Mouse (Mus musculus) heart, embryonic 16.5 days (tissue): Measurements from ENCODE around the gene AA467197. TPM values are rescaled to one million over a fixed set of nuclear protein-coding genes. Genes with fewer than 3 reads are reported as not detected.

Experiments
- ATAC-seq: fragments of 200-750 bp; cut with Nextera tagmentation; replicated peaks from 2 replicates; pipeline ENCODE4 v1.8.0; 2017; ENCODE audit warnings: moderate number of reproducible peaks; ENCODE audit not compliant: insufficient read depth, low FRiP score; ENCODE audit errors: extremely low read depth
- H3K27ac ChIP-seq: fragments of 300-500 bp; sonication (generic); 2 replicates; pipeline ENCODE4 v1.5.1; 2014; ENCODE audit warnings: mild to moderate bottlenecking, low read length, control low read depth, moderate library complexity
- H3K27me3 ChIP-seq: fragments of 300-500 bp; sonication (generic); 2 replicates; pipeline ENCODE4 v1.6.1; 2014; ENCODE audit warnings: low read length, mixed read lengths; ENCODE audit not compliant: control insufficient read depth, insufficient read depth
- H3K36me3 ChIP-seq: fragments of 300-500 bp; sonication (generic); 2 replicates; pipeline ENCODE4 v1.6.1; 2014; ENCODE audit not compliant: control insufficient read depth, insufficient read depth
- H3K4me1 ChIP-seq: fragments of 300-500 bp; sonication (generic); 2 replicates; pipeline ENCODE4 v1.6.1; 2014; ENCODE audit warnings: low read length, mixed read lengths; ENCODE audit not compliant: control insufficient read depth, insufficient read depth
- H3K4me2 ChIP-seq: fragments of 300-500 bp; sonication (generic); 2 replicates; pipeline ENCODE4 v1.6.1; 2014; ENCODE audit warnings: low read depth, mild to moderate bottlenecking, control low read depth, low read length
- H3K4me3 ChIP-seq: fragments of 300-500 bp; sonication (generic); 2 replicates; pipeline ENCODE4 v1.5.1; 2014; ENCODE audit warnings: mild to moderate bottlenecking, control low read depth, low read length
- H3K9ac ChIP-seq: fragments of 300-500 bp; sonication (generic); 2 replicates; pipeline ENCODE4 v1.6.1; 2014; ENCODE audit warnings: low read length, control low read depth
- H3K9me3 ChIP-seq: fragments of 300-500 bp; sonication (generic); replicated peaks from 2 replicates; pipeline ENCODE4 v1.6.1; 2016; ENCODE audit warnings: low read length; ENCODE audit not compliant: control insufficient read depth
- WGBS: fragments of 180-500 bp; shearing (Covaris S2); extraction: QIAGEN DNeasy Blood & Tissue Kit; methylation state at CpG from one replicate; pipeline ENCODE4 v1.1.7; 2014; 5-methylcytosine and 5-hydroxymethylcytosine counted together
- polyA plus RNA-seq: library from polyadenylated mRNA; unstranded; fragments of >200 nt; fragmentation: Nextera tagmentation; extraction: Ambion mirVana; gene quantifications from 2 replicates; pipeline ENCODE4 v1.2.1, GENCODE M21; 2015

Gene AA467197
- polyA plus RNA-seq, 1 experiment from 2014 or later, result 4.4 TPM

- no peak for ATAC-seq
- H3K27me3 ChIP-seq, result no peaks in the 10 kb centered on the region
- H3K9ac ChIP-seq, result no peak overlapping the region
- 77% methylated on average over 11 of the region's 11 CpGs for WGBS
- no peak overlapping the region for H3K27ac ChIP-seq
- H3K4me3 ChIP-seq, result no peak overlapping the region
- H3K4me1 ChIP-seq, result no peaks in the 10 kb centered on the region
- no peaks in the 10 kb centered on the region for H3K36me3 ChIP-seq
- no peaks in the 10 kb centered on the region for H3K9me3 ChIP-seq
- H3K4me2 ChIP-seq, result no peak overlapping the region
These were observed 21.1 kb downstream of the AA467197 start for GRCm38 (mm10) chr2:122657707-122658524.

- Histone ChIP-seq H3K27me3 (no peaks in the 10 kb centered on the region), H3K4me2 (no peak overlapping the region), H3K4me3 (no peak overlapping the region), H3K4me1 (no peaks in the 10 kb centered on the region), H3K27ac (no peak overlapping the region), H3K36me3 (no peaks in the 10 kb centered on the region), H3K9me3 (no peaks in the 10 kb centered on the region), H3K9ac (no peak overlapping the region)
- no peak for ATAC-seq
- WGBS, result 70% methylated on average over 7 of the region's 7 CpGs
These were observed 23.0 kb downstream of the AA467197 start for GRCm38 (mm10) chr2:122659825-122660224.

- Histone ChIP-seq H3K27ac (no peak overlapping the region), H3K4me1 (no peaks in the 10 kb centered on the region), H3K36me3 (no peaks in the 10 kb centered on the region), H3K9ac (no peak overlapping the region), H3K27me3 (no peaks in the 10 kb centered on the region; the same call in 1 of the 2 replicates), H3K9me3 (no peaks in the 10 kb centered on the region), H3K4me2 (no peak overlapping the region), H3K4me3 (no peak overlapping the region)
- no peak for ATAC-seq
- 41% methylated on average over 6 of the region's 6 CpGs for WGBS
These were observed 28.6 kb downstream of the AA467197 start for GRCm38 (mm10) chr2:122665253-122665972.

GRCm38 (mm10) chr2:122665973-122666875, 29.4 kb downstream of the AA467197 start:
- no peak for ATAC-seq
- Histone ChIP-seq H3K4me2 (no peak overlapping the region), H3K27me3 (no peaks in the 10 kb centered on the region; the same call in 1 of the 2 replicates), H3K4me1 (no peaks in the 10 kb centered on the region), H3K4me3 (no peak overlapping the region), H3K9me3 (no peaks in the 10 kb centered on the region), H3K27ac (no peak overlapping the region), H3K36me3 (no peaks in the 10 kb centered on the region), H3K9ac (no peak overlapping the region)
- 30% methylated on average over 12 of the region's 12 CpGs for WGBS

GRCm38 (mm10) chr2:122667856-122668255, 31.1 kb downstream of the AA467197 start:
- no peak overlapping the region for H3K9ac ChIP-seq
- ATAC-seq, result no peak
- no peak overlapping the region for H3K4me3 ChIP-seq
- no peaks in the 10 kb centered on the region for H3K36me3 ChIP-seq
- H3K27me3 ChIP-seq, result no peaks in the 10 kb centered on the region; the same call in 1 of the 2 replicates
- H3K4me2 ChIP-seq, result no peak overlapping the region
- no peak overlapping the region for H3K27ac ChIP-seq
- H3K4me1 ChIP-seq, result no peaks in the 10 kb centered on the region
- no peaks in the 10 kb centered on the region for H3K9me3 ChIP-seq
- WGBS, result 26% methylated on average over 5 of the region's 5 CpGs

- Histone ChIP-seq H3K27me3 (no peaks in the 10 kb centered on the region), H3K9ac (no peak overlapping the region), H3K4me1 (no peaks in the 10 kb centered on the region), H3K27ac (no peak overlapping the region), H3K4me2 (no peak overlapping the region), H3K9me3 (no peaks in the 10 kb centered on the region), H3K4me3 (no peak overlapping the region), H3K36me3 (no peaks in the 10 kb centered on the region)
- 70% methylated on average over 5 of the region's 5 CpGs for WGBS
- ATAC-seq, result no peak
These were observed 34.9 kb downstream of the AA467197 start for GRCm38 (mm10) chr2:122671714-122672113.

GRCm38 (mm10) chr2:122672841-122673240, 36.1 kb downstream of the AA467197 start:
- Histone ChIP-seq H3K4me2 (no peak overlapping the region), H3K4me3 (no peak overlapping the region), H3K9ac (no peak overlapping the region), H3K9me3 (no peaks in the 10 kb centered on the region), H3K4me1 (no peaks in the 10 kb centered on the region), H3K27ac (no peak overlapping the region), H3K36me3 (no peaks in the 10 kb centered on the region), H3K27me3 (no peaks in the 10 kb centered on the region)
- no peak for ATAC-seq
- WGBS, result 61% methylated on average over 5 of the region's 5 CpGs

- Histone ChIP-seq H3K27me3 (no peaks in the 10 kb centered on the region), H3K36me3 (no peaks in the 10 kb centered on the region), H3K9me3 (no peaks in the 10 kb centered on the region), H3K4me1 (no peaks in the 10 kb centered on the region), H3K9ac (no peak overlapping the region), H3K27ac (no peak overlapping the region), H3K4me2 (no peak overlapping the region), H3K4me3 (no peak overlapping the region)
- ATAC-seq, result no peak
- 81% methylated on average over 2 of the region's 2 CpGs for WGBS
These were observed 38.3 kb downstream of the AA467197 start for GRCm38 (mm10) chr2:122675126-122675525.
